Mouse (Mus musculus): ENCODE results near the gene Slc25a48.

Slc25a48 gene

GRCm38 (mm10) chr13:56513595-56513994, 75.4 kb downstream of the Slc25a48 start:
- DNase-seq (ENCODE audit: low read depth) = no peak

GRCm38 (mm10) chr13:56516311-56516710, 78.2 kb downstream of the Slc25a48 start:
- no peak for DNase-seq (ENCODE audit: low read depth)

GRCm38 (mm10) chr13:56516816-56517215, 78.7 kb downstream of the Slc25a48 start:
- no peak for DNase-seq (ENCODE audit: low read depth)

GRCm38 (mm10) chr13:56522081-56522820, 84.1 kb downstream of the Slc25a48 start, which contains the start of gene Fbxl21:
Gene Fbxl21, plus strand, starts transcription at chr13:56522472.
- peak; percentile 88 for DNase-seq (ENCODE audit: low read depth)

GRCm38 (mm10) chr13:56522821-56523167, 84.6 kb downstream of the Slc25a48 start:
- no peak for DNase-seq (ENCODE audit: low read depth)

Measured in 416B (cell line).